In the genomic region with DNA sequence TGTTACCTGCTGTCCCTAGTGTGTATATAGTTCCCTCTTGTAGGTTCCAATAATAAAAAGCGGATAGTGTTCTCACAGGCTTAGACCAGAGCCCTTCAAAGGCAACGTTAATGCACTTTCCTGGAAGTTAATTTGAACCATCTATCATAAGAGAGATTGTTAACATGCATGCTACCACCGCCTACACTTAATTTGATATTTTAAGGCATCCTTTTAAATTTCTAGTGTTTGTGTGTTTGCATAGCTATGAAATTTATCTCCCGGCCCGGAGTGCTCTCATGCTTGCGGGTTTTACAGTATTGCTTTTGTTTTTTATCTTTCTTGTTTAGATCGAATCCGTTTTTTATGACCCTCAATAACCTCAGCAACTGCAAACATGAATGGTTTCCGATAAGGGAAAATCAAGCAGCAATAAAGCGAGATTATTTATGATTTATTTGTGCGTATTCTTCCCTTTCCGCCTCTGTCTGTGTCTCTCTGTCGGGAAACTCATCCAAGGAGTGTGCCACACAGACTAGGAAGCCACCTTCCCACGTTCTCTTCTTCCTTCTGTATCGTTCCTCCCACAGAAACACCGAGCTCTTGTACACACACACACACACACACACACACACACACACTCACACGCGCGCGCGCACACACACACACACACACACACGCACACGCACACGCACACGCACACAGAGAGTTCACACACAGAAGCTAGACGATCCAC, we compare ENCODE assay signal across 9 mouse cellular contexts. TPM values are rescaled to one million over a fixed set of nuclear protein-coding genes. Genes with fewer than 3 reads are reported as not detected.
DNase-seq lines count a peak whose midpoint lies in the region; ATAC-seq lines count a peak whose summit lies in the region.
"Had no signal": no experiment of that assay in that cellular context is flagged by ENCODE, and none has a peak within 500 bp of the region (broad histone marks: within the 10 kb centered on the region; RNA-seq: fewer than 3 reads in every experiment).

No protein-coding gene starts in this region.

- H3K4me3 ChIP-seq in embryonic facial prominence, embryonic 11.5 days (ENCODE audit: low read depth, low read length), result peak overlapping the region; percentile 96
- H3K4me3 ChIP-seq in hindbrain, embryonic 10.5 days, result peak overlapping the region; percentile 97
- peak overlapping the region; percentile 87 for H3K4me3 ChIP-seq in midbrain, embryonic 14.5 days (replicated peaks; ENCODE audit: low read depth, low read length)
- H3K4me3 ChIP-seq: erythroblast, embryonic 14.5 days had no signal

- peak overlapping the region; percentile 74 for H3K4me2 ChIP-seq in embryonic facial prominence, embryonic 11.5 days (ENCODE audit: low read depth, low read length)
- peak overlapping the region; percentile 82 for H3K4me2 ChIP-seq in midbrain, embryonic 14.5 days (ENCODE audit: low read length)

- peak overlapping the region; percentile 88 for H3K9ac ChIP-seq in embryonic facial prominence, embryonic 11.5 days (replicated peaks; ENCODE audit: low read length)
- H3K9ac ChIP-seq in midbrain, embryonic 14.5 days (replicated peaks; ENCODE audit: low read length), result peak overlapping the region; percentile 100

- ATAC-seq in embryonic facial prominence, embryonic 11.5 days (replicated peaks; ENCODE audit: insufficient number of reproducible peaks, low FRiP score, low TSS enrichment, low read depth), result no peak
- no peak for ATAC-seq in midbrain, embryonic 14.5 days (ENCODE audit: low FRiP score, low TSS enrichment)

- H3K4me1 ChIP-seq in embryonic facial prominence, embryonic 11.5 days (ENCODE audit: control insufficient read depth, insufficient read depth, low read length), result no peaks in the 10 kb centered on the region; the same call in 1 of the 2 replicates
- H3K4me1 ChIP-seq in hindbrain, embryonic 10.5 days (replicated peaks), result peaks cover 47% of the 10 kb centered on the region
- H3K4me1 ChIP-seq in midbrain, embryonic 14.5 days (ENCODE audit: control insufficient read depth, insufficient read depth, low read length), result peaks cover 24% of the 10 kb centered on the region

- DNase-seq in layer of hippocampus, adult 18-20 months (ENCODE audit: low spot score in 2 of 2), result peak; percentile 0 to 68
- no peak for DNase-seq in layer of hippocampus, adult 9-10 months (ENCODE audit: low spot score)
- no peak for DNase-seq in embryonic facial prominence, embryonic 11.5 days (ENCODE audit: low spot score)
- DNase-seq in hindbrain, embryonic 10.5 days (ENCODE audit: low spot score), result no peak
- DNase-seq in midbrain, embryonic 14.5 days, result no peak
- DNase-seq in ovary, postnatal 14 days (ENCODE audit: low spot score), result no peak
- DNase-seq in retina, embryonic 14.5 days (ENCODE audit: low spot score), result no peak
- DNase-seq in urinary bladder, postnatal 25 days (ENCODE audit: low spot score), result no peak

- H3K27me3 ChIP-seq in embryonic facial prominence, embryonic 11.5 days (ENCODE audit: control insufficient read depth, insufficient read depth, low read length), result no peaks in the 10 kb centered on the region
- peaks cover 59% of the 10 kb centered on the region for H3K27me3 ChIP-seq in hindbrain, embryonic 10.5 days (ENCODE audit: insufficient read depth, poor library complexity, severe bottlenecking)
- peaks cover 4% of the 10 kb centered on the region; the same call in 1 of the 2 replicates for H3K27me3 ChIP-seq in midbrain, embryonic 14.5 days (ENCODE audit: control insufficient read depth, insufficient read depth, low read length)

- H3K36me3 ChIP-seq in embryonic facial prominence, embryonic 11.5 days (replicated peaks; ENCODE audit: control insufficient read depth, insufficient read depth, low read depth, low read length), result no peaks in the 10 kb centered on the region
- peaks cover 74% of the 10 kb centered on the region for H3K36me3 ChIP-seq in hindbrain, embryonic 10.5 days
- peaks cover 24% of the 10 kb centered on the region for H3K36me3 ChIP-seq in midbrain, embryonic 14.5 days (ENCODE audit: control insufficient read depth, insufficient read depth, low read length)

- 4% methylated on average over 26 of the region's 26 CpGs for WGBS in embryonic facial prominence, embryonic 11.5 days
- WGBS in hindbrain, embryonic 10.5 days, result 5% methylated on average over 26 of the region's 26 CpGs
- 17% methylated on average over 26 of the region's 26 CpGs for WGBS in midbrain, embryonic 14.5 days

- H3K27ac ChIP-seq in embryonic facial prominence, embryonic 11.5 days (replicated peaks; ENCODE audit: low read depth, low read length), result peak overlapping the region; percentile 92
- peak overlapping the region; percentile 100 for H3K27ac ChIP-seq in hindbrain, embryonic 10.5 days
- H3K27ac ChIP-seq in midbrain, embryonic 14.5 days (replicated peaks; ENCODE audit: low read depth, low read length), result peak overlapping the region; percentile 94

- H3K9me3 ChIP-seq in embryonic facial prominence, embryonic 11.5 days (replicated peaks; ENCODE audit: control insufficient read depth, low read length), result no peaks in the 10 kb centered on the region
- no peaks in the 10 kb centered on the region for H3K9me3 ChIP-seq in hindbrain, embryonic 10.5 days
- H3K9me3 ChIP-seq in midbrain, embryonic 14.5 days (ENCODE audit: control insufficient read depth, low read length), result no peaks in the 10 kb centered on the region

RNA-seq across cellular contexts. Expression of a gene that starts 5.3 kb away (rescaled TPM):
- 10 to 100 TPM; 87.0 to 96.0 TPM for total RNA-seq in layer of hippocampus, adult 18-20 months (2021)
- polyA plus RNA-seq in embryonic facial prominence, embryonic 11.5 days (2014; fragmentation: Nextera tagmentation; extraction: Ambion mirVana), result 56.1 and 57.3 TPM in 2 replicates
- 69.0 and 74.0 TPM in 2 replicates for polyA plus RNA-seq in hindbrain, embryonic 10.5 days (2016; fragmentation: Nextera tagmentation; extraction: Ambion mirVana)
- 67.5 and 72.4 TPM in 2 replicates for polyA plus RNA-seq in midbrain, embryonic 14.5 days (2014; fragmentation: Nextera tagmentation; extraction: Ambion mirVana)
- polyA plus RNA-seq: erythroblast, embryonic 14.5 days had no signal

Comparison
In these comparisons a context has a peak if more than half of its experiments do, and no peak if none do; other contexts are left out.
1. DNase-seq: peak in layer of hippocampus, adult 18-20 months (2 of 2); none in layer of hippocampus, adult 9-10 months (single experiment), embryonic facial prominence, embryonic 11.5 days (single experiment), hindbrain, embryonic 10.5 days (single experiment), midbrain, embryonic 14.5 days (single experiment), ovary, postnatal 14 days (single experiment), retina, embryonic 14.5 days (single experiment) and urinary bladder, postnatal 25 days (single experiment).
2. Peak in every context shown above with its lines, with median percentiles within 50 percentile points of each other: H3K27ac ChIP-seq and H3K4me3 ChIP-seq.